Mouse (Mus musculus): Measurements from ENCODE around the gene Slc4a4. TPM values are rescaled to one million over a fixed set of nuclear protein-coding genes. Genes with fewer than 3 reads are reported as not detected.
A peak's percentile ranks its signal among the peaks of the same experiment; 100 is the strongest.
"Not testable (repeated sequence)": the region's sequence is repeated elsewhere in the genome, so short reads cannot be mapped to it uniquely, and the experiment has no call there.

The Slc4a4 gene
- polyA plus RNA-seq, 1 experiment = 6.3 TPM

DNA sequence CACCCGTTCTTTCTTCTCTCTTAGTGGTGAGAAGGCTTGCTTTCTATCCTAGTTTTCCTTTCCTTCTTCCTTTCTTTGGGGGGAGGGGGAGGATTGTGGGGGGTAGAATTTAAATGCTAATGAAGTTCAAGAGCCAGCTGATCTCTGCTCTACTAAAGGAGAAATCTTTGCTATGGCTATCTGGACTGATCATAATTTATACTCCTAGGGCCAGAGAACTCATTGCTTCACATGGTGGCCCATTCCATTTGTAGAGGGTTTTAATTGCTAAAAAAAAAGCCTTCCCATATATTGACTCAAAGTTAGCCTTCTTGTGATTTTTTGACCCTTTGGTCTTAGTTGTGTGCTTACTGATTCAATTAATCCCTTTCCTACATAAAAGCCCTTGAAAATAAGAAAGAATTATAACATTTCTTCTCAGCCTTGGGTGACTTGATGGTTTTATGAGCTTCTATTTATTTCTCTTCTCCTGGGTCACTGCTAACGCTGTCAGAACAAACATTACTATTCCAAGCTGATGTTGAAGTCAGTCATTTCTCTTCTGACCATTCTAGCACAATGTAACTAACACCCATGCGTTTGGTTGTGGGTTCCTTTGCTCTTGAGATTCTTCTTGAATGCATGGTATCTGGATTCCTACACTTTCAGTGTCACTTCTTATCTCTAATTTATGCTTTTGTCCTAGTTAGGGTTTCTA lies 95.6 kb downstream of the Slc4a4 start:
- TF ChIP-seq POLR2A (IDR thresholded peaks at IDR 0.05; ENCODE audit: borderline replicate concordance, extremely low read depth, insufficient read depth, insufficient read length, poor library complexity, severe bottlenecking) (no peak), CTCF (IDR thresholded peaks at IDR 0.05; ENCODE audit: borderline replicate concordance, extremely low read depth, insufficient read depth, insufficient read length) (no peak)
- DNase-seq (ENCODE audit: low read depth) = no peak

DNA sequence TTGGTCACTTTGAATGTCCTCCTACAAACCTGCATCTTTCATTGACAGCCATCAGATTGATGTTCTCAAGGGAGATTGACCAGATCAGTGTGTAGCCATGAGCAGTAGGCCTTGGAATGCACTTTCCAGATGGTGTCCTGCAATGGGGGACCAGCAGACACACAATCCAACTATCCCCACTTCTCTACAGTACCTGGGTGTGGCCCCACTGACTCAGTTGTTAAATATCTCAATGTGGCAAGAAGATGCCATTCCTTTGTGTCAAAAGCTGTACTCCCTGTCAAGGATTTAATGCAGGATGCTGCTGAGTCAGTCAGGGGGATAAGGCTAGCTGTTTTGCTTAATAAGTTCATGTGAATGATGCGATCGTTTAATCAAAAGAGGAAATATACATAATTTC lies 96.6 kb downstream of the Slc4a4 start:
- TF ChIP-seq CTCF (IDR thresholded peaks at IDR 0.05; ENCODE audit: borderline replicate concordance, extremely low read depth, insufficient read depth, insufficient read length) (no peak), POLR2A (IDR thresholded peaks at IDR 0.05; ENCODE audit: borderline replicate concordance, extremely low read depth, insufficient read depth, insufficient read length, poor library complexity, severe bottlenecking) (no peak)

DNA sequence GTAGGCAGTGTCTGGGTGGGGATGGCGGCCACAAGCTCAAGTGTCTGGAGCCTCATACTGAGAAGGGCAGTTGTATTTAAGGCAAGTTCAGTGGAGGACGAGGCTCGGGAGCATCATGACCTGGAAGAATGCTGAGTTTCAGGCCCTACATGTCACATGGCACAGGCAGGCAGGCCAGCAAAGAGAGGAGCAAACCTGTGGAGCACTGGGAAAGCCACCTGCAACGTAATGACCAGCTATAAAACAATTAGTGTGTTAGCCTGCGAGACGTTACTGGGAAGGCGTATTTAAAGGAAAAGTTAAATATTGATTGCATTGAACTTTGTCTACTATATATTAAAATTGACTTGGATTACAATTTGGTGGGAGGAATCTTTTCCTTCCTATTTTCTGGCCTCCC lies 97.0 kb downstream of the Slc4a4 start:
- no peak for DNase-seq (ENCODE audit: low read depth)
- TF ChIP-seq CTCF (IDR thresholded peaks at IDR 0.05; ENCODE audit: borderline replicate concordance, extremely low read depth, insufficient read depth, insufficient read length) (no peak), POLR2A (IDR thresholded peaks at IDR 0.05; ENCODE audit: borderline replicate concordance, extremely low read depth, insufficient read depth, insufficient read length, poor library complexity, severe bottlenecking) (no peak)

More for the DNA sequence above, 96.6 kb downstream of the Slc4a4 start:
- DNase-seq (ENCODE audit: low read depth) = no peak

DNA sequence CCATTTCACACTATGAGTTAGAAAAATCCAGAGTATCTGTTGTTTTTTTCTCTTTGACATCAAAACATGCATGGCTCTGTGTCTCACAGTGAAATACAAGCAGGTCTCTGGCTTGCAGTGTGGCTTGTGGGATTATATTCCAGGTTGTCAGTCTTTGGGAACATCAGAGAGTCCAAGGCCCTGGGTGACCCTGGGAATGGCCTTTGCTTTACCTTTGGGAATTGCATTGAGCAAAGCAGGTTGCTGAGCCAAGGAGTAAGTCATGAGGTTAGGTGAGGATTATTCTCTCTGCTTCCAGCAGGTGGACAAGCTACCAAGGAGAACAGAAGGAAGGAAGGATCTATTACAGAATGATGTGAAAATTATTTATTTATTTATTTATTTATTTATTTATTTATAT lies 102.4 kb downstream of the Slc4a4 start:
- no peak for TF ChIP-seq POLR2A (IDR thresholded peaks at IDR 0.05; ENCODE audit: borderline replicate concordance, extremely low read depth, insufficient read depth, insufficient read length, poor library complexity, severe bottlenecking)
- no peak for TF ChIP-seq CTCF (IDR thresholded peaks at IDR 0.05; ENCODE audit: borderline replicate concordance, extremely low read depth, insufficient read depth, insufficient read length)
- DNase-seq (ENCODE audit: low read depth) = no peak

DNA sequence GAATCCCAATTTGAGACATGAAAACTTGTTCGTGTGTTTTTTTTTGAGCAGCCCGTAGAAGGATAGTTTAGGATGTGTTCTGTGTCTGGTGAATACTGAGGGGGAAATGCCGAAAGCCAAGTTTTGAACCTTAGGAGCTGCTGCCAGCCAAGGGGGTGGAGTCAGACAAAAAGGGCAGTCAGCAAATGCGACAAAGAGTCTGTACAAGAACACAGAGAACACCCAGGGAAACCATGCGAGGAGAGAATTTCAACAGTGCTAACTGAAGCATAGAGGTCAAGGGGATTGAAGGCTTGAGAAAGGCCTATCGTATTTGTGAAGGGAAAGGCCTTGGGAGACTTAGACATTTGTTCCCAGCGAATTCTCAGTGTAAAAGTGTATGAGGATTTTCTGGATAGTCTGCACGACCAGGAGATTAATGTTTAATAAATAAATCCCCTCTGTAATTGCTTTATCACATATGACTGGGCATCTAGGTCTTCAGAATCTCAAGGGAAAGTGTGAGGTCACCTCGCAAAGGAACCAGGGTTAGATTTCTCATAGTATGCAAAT lies 103.7 kb downstream of the Slc4a4 start:
- peak; percentile 27 for DNase-seq (ENCODE audit: low read depth)
- no peak for TF ChIP-seq CTCF (IDR thresholded peaks at IDR 0.05; ENCODE audit: borderline replicate concordance, extremely low read depth, insufficient read depth, insufficient read length)
- no peak for TF ChIP-seq POLR2A (IDR thresholded peaks at IDR 0.05; ENCODE audit: borderline replicate concordance, extremely low read depth, insufficient read depth, insufficient read length, poor library complexity, severe bottlenecking)

DNA sequence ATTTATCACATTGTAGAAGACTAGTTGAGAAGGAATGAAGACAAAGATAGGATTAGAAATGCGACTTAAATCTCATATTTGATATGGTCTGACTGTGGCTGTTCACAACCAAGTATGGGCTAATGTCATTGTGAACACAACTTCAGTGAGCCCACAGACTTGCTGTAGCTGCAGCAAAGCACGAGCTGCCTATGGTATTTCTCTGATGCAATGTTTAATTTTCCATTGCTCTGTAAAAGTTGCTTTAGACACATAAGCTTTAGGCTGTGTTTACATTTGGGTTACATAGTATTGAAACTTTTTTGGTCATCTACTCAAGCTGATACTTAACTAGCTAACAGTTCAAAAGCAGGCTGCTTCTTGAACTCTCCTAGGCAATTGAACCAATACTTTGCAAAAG lies 104.7 kb downstream of the Slc4a4 start:
- DNase-seq (ENCODE audit: low read depth) = not testable (repeated sequence)

DNA sequence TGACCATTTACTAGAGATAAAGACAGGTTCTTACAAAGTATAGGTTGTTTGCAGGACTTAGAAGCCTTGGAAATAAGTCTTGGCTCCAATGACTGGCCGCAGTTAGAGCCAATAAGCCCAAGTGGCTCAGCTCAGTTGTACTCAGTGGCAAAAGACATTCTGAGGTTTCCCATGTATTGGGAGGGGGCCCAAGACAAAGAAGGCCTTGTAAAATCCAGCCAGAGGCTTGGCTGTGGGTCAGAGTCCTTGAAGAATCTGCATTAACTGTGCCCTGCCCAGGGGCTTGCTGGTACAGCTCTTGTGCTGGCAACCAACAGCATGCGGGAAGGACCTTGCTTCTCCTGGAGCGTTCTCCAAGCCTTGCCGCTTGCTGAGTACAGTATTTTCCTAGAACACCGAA lies 107.9 kb downstream of the Slc4a4 start:
- no peak for TF ChIP-seq CTCF (IDR thresholded peaks at IDR 0.05; ENCODE audit: borderline replicate concordance, extremely low read depth, insufficient read depth, insufficient read length)
- TF ChIP-seq POLR2A (IDR thresholded peaks at IDR 0.05; ENCODE audit: borderline replicate concordance, extremely low read depth, insufficient read depth, insufficient read length, poor library complexity, severe bottlenecking) = no peak
- DNase-seq (ENCODE audit: low read depth) = peak; percentile 42

DNA sequence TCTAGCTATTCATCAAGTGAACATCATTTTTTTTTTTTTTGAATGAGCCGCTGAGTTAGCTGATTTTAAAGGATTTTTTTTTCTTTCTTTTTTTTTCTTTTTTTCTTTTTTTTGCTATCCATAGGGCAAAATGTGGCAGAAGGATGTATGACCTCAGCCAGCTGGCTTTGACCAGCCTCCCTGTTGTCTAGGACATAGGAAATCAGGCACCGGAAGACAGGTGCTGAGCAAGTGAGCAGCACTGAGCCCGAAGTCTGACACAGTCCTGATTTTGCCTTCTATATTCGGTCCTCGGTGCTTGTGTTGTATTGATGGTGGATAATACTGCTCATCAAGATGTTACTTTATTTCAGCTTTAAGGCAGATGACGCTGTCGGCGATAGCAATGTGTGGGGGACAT lies 109.6 kb downstream of the Slc4a4 start:
- no peak for DNase-seq (ENCODE audit: low read depth)
- no peak for TF ChIP-seq POLR2A (IDR thresholded peaks at IDR 0.05; ENCODE audit: borderline replicate concordance, extremely low read depth, insufficient read depth, insufficient read length, poor library complexity, severe bottlenecking)

DNA sequence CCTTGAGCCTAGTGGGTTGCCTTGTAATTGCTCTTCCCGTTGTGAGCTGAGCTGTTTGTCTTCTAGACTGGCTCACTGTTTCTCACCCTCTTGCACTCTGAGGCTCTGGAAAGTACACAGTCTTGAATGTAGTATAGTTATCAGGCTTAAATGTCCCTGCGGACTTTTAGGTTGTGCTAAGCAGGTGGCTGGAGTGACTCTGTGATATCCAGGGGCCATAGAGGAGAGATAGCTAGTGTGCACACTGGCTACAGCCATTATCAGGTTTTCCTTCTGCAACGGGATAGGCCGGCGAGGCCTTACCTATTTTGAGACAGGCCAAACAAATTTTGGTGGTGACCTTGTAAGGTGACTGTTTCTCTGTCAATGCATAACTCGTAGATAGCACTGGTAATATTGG lies 110.7 kb downstream of the Slc4a4 start:
- TF ChIP-seq POLR2A (IDR thresholded peaks at IDR 0.05; ENCODE audit: borderline replicate concordance, extremely low read depth, insufficient read depth, insufficient read length, poor library complexity, severe bottlenecking) (no peak), CTCF (IDR thresholded peaks at IDR 0.05; ENCODE audit: borderline replicate concordance, extremely low read depth, insufficient read depth, insufficient read length) (no peak)
- DNase-seq (ENCODE audit: low read depth) = no peak

DNA sequence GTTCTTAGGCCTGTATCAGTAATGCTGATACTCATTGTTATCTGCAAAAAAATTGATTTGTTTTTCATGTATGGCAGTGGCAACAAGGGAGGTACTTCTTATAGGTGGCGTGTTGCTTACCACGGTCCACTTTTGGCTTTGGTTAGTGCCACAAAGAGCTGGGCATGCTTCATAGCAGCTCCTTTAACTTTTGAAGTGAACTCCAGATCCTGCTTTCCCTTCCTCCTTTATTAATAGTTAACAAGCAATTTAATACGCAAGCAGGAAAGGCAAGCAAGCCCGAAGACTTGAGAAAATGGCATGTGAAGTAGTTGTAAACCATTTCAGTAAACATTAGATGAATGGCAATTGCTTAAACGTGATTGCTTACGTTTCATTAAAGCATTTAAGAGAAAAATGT lies 113.2 kb downstream of the Slc4a4 start:
- no peak for TF ChIP-seq CTCF (IDR thresholded peaks at IDR 0.05; ENCODE audit: borderline replicate concordance, extremely low read depth, insufficient read depth, insufficient read length)
- no peak for TF ChIP-seq POLR2A (IDR thresholded peaks at IDR 0.05; ENCODE audit: borderline replicate concordance, extremely low read depth, insufficient read depth, insufficient read length, poor library complexity, severe bottlenecking)
- no peak for DNase-seq (ENCODE audit: low read depth)

DNA sequence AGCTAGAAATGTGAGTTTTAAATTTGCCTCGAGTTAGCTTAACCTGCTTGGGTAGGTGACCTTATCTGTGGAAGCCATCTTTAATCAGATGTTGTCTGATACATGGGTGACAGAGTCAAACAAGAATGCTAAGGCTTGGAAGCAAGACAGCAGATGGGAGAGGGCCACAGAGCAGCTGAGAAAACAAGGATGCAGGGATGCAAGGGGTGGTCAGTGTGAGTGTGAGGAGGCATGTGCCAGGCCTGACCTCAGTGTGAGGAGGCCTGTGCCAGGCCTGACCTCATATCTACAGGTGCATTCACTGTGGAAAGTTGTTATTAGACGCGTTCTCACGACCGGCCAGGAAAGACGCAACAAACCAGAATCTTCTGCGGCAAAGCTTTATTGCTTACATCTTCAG lies 114.0 kb downstream of the Slc4a4 start:
- TF ChIP-seq CTCF (IDR thresholded peaks at IDR 0.05; ENCODE audit: borderline replicate concordance, extremely low read depth, insufficient read depth, insufficient read length) (no peak), POLR2A (IDR thresholded peaks at IDR 0.05; ENCODE audit: borderline replicate concordance, extremely low read depth, insufficient read depth, insufficient read length, poor library complexity, severe bottlenecking) (no peak)
- no peak for DNase-seq (ENCODE audit: low read depth)

DNA sequence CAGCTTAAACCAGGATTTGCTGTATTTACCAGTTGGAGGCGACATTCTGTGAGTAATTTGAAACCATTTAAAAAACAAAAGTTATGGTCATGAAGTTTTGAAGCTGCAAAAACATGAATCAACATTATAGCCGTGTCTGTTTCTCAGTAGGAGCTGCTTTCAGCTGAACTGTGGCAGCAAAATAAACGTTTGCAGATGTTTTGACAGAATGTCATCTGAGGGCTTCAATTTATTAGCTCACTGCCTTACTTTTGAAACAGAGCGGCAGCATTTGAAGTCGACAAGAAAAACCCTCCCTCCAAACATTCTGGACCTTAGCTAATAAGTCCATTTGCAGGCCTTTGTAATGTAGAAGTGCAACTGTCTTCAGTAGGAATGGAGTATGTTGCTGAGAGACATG lies 123.5 kb downstream of the Slc4a4 start:
- DNase-seq (ENCODE audit: low read depth) = no peak
- TF ChIP-seq POLR2A (IDR thresholded peaks at IDR 0.05; ENCODE audit: borderline replicate concordance, extremely low read depth, insufficient read depth, insufficient read length, poor library complexity, severe bottlenecking) (no peak), CTCF (IDR thresholded peaks at IDR 0.05; ENCODE audit: borderline replicate concordance, extremely low read depth, insufficient read depth, insufficient read length) (no peak)
